8 mouse cellular contexts compared by ENCODE assay signal in the genomic region with DNA sequence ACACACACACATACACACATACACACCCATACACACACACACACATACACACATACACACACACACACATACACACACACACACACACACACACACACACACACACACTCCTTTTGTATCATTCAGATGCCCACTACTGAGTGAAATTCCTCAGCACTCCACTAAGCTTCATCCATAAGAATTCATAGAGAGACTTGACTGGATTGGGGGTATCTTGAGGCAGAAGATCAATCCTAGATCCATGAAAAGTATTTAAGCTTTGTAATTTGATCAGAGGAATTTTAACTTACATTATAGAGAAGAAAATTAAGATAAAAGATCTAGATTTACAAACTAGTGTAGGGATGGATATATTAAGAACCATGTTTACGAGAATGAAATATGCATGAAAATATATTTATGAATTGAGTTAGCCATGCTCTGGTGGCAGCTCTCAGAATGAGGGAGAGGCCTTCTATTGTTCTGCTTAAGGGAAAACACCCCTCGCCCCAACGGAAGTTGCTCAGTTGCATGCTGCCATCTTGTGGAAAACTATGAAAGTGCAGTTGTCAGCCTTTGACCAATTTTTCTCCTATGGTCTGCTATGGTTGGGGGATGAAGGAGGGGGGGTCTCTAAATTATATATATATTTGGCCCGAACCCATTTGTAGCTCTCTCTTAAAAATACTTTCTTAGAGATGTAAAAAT.
DNase-seq lines count a peak whose midpoint lies in the region; ATAC-seq lines count a peak whose summit lies in the region.

No protein-coding gene starts in this region.

- H3K27me3 ChIP-seq in forebrain, embryonic 16.5 days (replicated peaks; ENCODE audit: control insufficient read depth, insufficient read depth, low read length): no peaks in the 10 kb centered on the region
- H3K27me3 ChIP-seq in hindbrain, embryonic 12.5 days: no peaks in the 10 kb centered on the region

- no peaks in the 10 kb centered on the region for H3K9me3 ChIP-seq in forebrain, embryonic 16.5 days (ENCODE audit: control insufficient read depth, low read length)
- H3K9me3 ChIP-seq in hindbrain, embryonic 12.5 days (replicated peaks): no peaks in the 10 kb centered on the region

- ATAC-seq in forebrain, embryonic 16.5 days: peak; percentile 94
- ATAC-seq in hindbrain, embryonic 12.5 days (ENCODE audit: low FRiP score): peak; percentile 93
- peak; percentile 99 for ATAC-seq in megakaryocyte progenitor cell, adult 5-6 weeks (replicated peaks; ENCODE audit: poor library complexity)
- no peak for ATAC-seq in erythroblast, adult 5-6 weeks (replicated peaks; ENCODE audit: low FRiP score, poor library complexity, severe bottlenecking)

- DNase-seq in NIH3T3 (ENCODE audit: low read depth): peak; percentile 89
- peak; percentile 29 for DNase-seq in c-Kit-positive CD71-positive TER-119-negative erythroid progenitor cells, embryonic 14.5 days (ENCODE audit: low read depth)
- DNase-seq in layer of hippocampus, adult 9-10 months (ENCODE audit: low spot score): peak; percentile 35
- peak; percentile 39 for DNase-seq in right cerebral cortex, adult 18-20 months

- H3K4me3 ChIP-seq in forebrain, embryonic 16.5 days (replicated peaks; ENCODE audit: low read length): no peak overlapping the region
- H3K4me3 ChIP-seq in hindbrain, embryonic 12.5 days: no peak overlapping the region

- H3K36me3 ChIP-seq in forebrain, embryonic 16.5 days (ENCODE audit: control insufficient read depth, insufficient read depth): no peaks in the 10 kb centered on the region
- no peaks in the 10 kb centered on the region for H3K36me3 ChIP-seq in hindbrain, embryonic 12.5 days

- H3K4me2 ChIP-seq in forebrain, embryonic 16.5 days (ENCODE audit: low read length): no peak overlapping the region
- H3K4me2 ChIP-seq in hindbrain, embryonic 12.5 days (replicated peaks): no peak overlapping the region

- H3K9ac ChIP-seq in forebrain, embryonic 16.5 days (replicated peaks; ENCODE audit: low read depth, low read length): no peak overlapping the region
- no peak overlapping the region for H3K9ac ChIP-seq in hindbrain, embryonic 12.5 days

- H3K27ac ChIP-seq in forebrain, embryonic 16.5 days (ENCODE audit: low read length): no peak overlapping the region
- H3K27ac ChIP-seq in hindbrain, embryonic 12.5 days: no peak overlapping the region

- WGBS in forebrain, embryonic 16.5 days: 3% methylated on average over 4 of the region's 4 CpGs
- WGBS in hindbrain, embryonic 12.5 days: 6% methylated on average over 4 of the region's 4 CpGs

- no peaks in the 10 kb centered on the region for H3K4me1 ChIP-seq in forebrain, embryonic 16.5 days (replicated peaks; ENCODE audit: control insufficient read depth, insufficient read depth, low read length)
- H3K4me1 ChIP-seq in hindbrain, embryonic 12.5 days: no peaks in the 10 kb centered on the region

Comparison
In these comparisons a context has a peak if more than half of its experiments do, and no peak if none do; other contexts are left out.
1. DNase-seq: peak in every context shown above with its lines; median percentile 89 in NIH3T3; 39 in right cerebral cortex, adult 18-20 months; 35 in layer of hippocampus, adult 9-10 months; 29 in c-Kit-positive CD71-positive TER-119-negative erythroid progenitor cells, embryonic 14.5 days.